Mouse (Mus musculus) G1E (cell line): ENCODE data around the gene Ear1. TPM values are rescaled to one million over a fixed set of nuclear protein-coding genes. Genes with fewer than 3 reads are reported as not detected.
"Not testable (repeated sequence)": the region's sequence is repeated elsewhere in the genome, so short reads cannot be mapped to it uniquely, and the experiment has no call there.

Experiments used
- ATAC-seq: 2 replicates; pipeline ENCODE4 v1.8.0; 2016; ENCODE audit warnings: mild to moderate bottlenecking; ENCODE audit not compliant: insufficient number of reproducible peaks, poor library complexity, low FRiP score, severe bottlenecking; ENCODE audit errors: extremely low read depth
- DNase-seq: peaks from one replicate; pipeline ENCODE4 v3.0.0; 2012; ENCODE audit warnings: low spot score
- H3K27me3 ChIP-seq: 2 replicates; pipeline ENCODE4 v1.6.1; 2012; ENCODE audit warnings: mild to moderate bottlenecking, low read length, inconsistent platforms; ENCODE audit not compliant: insufficient read depth
- H3K36me3 ChIP-seq: replicated peaks from 2 replicates; pipeline ENCODE3; 2012; ENCODE audit warnings: mild to moderate bottlenecking, inconsistent platforms
- H3K4me1 ChIP-seq: 2 replicates; pipeline ENCODE4 v1.6.1; 2012; ENCODE audit warnings: low read depth, low read length, inconsistent platforms, mixed read lengths; ENCODE audit not compliant: insufficient read depth
- H3K4me3 ChIP-seq: 2 replicates; pipeline ENCODE4 v1.5.1; 2012; ENCODE audit warnings: low read depth, mild to moderate bottlenecking, inconsistent platforms, low read length, moderate library complexity, mixed read lengths
- H3K9me3 ChIP-seq: replicated peaks from 2 replicates; pipeline ENCODE4 v1.6.1; 2012; ENCODE audit warnings: inconsistent platforms
- CTCF ChIP-seq: IDR thresholded peaks from 2 replicates; pipeline ENCODE4 v1.5.1; 2012; ENCODE audit warnings: low read depth, low read length, inconsistent platforms, mixed read lengths
- GATA1 ChIP-seq: IDR thresholded peaks from 2 replicates; pipeline ENCODE4 v1.6.1; 2012; ENCODE audit warnings: borderline replicate concordance, low read length, inconsistent platforms, mixed read lengths
- GATA2 ChIP-seq: IDR thresholded peaks from 2 replicates; pipeline ENCODE4 v1.6.1; 2012; ENCODE audit warnings: low read depth, low read length, inconsistent platforms, borderline replicate concordance
- POLR2AphosphoS5 ChIP-seq: IDR thresholded peaks from 2 replicates; pipeline ENCODE4 v1.6.1; 2012; ENCODE audit warnings: low read depth, low read length, inconsistent platforms; ENCODE audit not compliant: insufficient replicate concordance
- TAL1 ChIP-seq: conservative IDR thresholded peaks from 2 replicates; pipeline ENCODE4 v1.6.1; 2012; ENCODE audit warnings: low read depth, low read length, inconsistent platforms, mixed read lengths
- polyA plus RNA-seq: library from polyadenylated mRNA; stranded (reverse); fragments of >175 nt; gene quantifications from 2 replicates; pipeline ENCODE4 v1.2.3, GENCODE M21; 2012
- total RNA-seq, 2 experiments: library from RNA; stranded (forward) in 1 of 2; stranded (reverse) in 1 of 2; fragments of 200-1000 nt in 1 of 2; fragments of >200 nt in 1 of 2; fragmentation: Nextera tagmentation in 1 of 2; gene quantifications; 2 replicates each; pipeline ENCODE4 v1.2.3; 2014 to 2017

Gene Ear1
- total and polyA plus RNA-seq, 3 experiments, result 0.44 TPM; not detected in 2

DNA sequence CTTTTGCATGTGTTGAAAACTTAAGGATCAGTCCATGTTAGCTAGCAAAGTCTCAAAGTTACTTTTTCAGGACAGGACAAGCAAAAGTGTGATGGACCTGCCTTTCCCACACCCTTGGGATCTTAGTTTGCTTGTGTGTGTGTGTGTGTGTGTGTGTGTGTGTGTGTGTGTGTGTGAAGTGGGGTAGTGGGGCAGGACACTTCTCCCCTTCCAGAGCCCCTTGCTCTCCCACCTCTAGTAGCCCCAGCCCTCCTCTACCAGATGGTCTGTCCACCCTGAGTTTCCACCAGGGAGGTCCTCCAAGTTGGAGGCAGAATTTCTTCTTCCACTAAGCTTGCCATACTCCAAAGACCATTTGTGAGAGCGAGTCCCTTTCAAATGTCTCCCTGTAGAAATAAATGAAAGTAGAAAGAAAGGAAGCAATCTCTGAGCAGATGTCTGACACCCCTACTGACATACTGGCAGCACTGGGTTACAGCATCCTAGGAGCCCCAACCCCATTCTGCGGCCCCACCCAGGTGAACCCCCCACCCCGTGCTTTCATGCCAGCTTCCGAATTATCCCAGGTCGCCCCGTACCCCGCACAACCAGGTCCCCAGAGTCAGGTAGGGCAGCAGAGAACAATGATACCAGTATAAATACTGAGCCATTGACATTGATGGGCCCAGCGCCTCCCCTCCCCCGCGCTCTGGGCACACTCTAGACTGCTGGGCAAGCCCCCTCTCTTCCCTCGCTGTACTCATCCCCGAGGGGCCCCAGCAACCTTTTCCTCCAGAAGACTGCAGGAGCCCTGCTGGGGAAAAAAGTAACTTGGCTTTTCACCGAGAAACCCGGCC is 79.0 kb downstream of the Ear1 start:
- H3K4me3 ChIP-seq, result no peak overlapping the region
- TF ChIP-seq GATA1, result no peak
- TF ChIP-seq TAL1, result no peak
- no peak for TF ChIP-seq POLR2AphosphoS5
- no peak for TF ChIP-seq CTCF
- TF ChIP-seq GATA2, result no peak
- H3K9me3 ChIP-seq, result peaks cover 11% of the 10 kb centered on the region
- ATAC-seq (no peak), DNase-seq (no peak)
- no peaks in the 10 kb centered on the region for H3K4me1 ChIP-seq
- no peaks in the 10 kb centered on the region for H3K36me3 ChIP-seq
- no peaks in the 10 kb centered on the region for H3K27me3 ChIP-seq

DNA sequence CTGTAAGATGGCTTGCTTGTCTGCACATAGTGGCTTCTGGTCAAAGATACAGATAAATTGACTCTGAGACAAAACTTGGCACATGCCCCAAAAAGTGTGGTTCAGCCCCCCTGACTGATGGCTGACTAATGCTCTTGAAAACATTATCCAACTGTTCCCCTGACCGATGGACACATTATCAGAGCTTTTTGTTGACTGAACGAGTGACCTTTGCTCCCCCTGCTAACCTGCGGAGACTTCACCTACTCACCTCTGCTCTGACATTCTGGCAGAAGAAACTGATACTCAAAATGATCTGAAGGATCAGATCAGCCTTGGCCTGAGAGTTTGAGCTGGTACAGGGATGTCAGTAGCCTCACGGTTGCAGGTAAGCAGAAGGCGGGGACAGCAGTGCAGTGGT is 81.5 kb downstream of the Ear1 start:
- H3K4me3 ChIP-seq, DNase-seq, ATAC-seq, H3K4me1 ChIP-seq, H3K27me3 ChIP-seq, H3K36me3 ChIP-seq: not testable (repeated sequence)
- H3K9me3 ChIP-seq, result peaks cover 11% of the 10 kb centered on the region

DNA sequence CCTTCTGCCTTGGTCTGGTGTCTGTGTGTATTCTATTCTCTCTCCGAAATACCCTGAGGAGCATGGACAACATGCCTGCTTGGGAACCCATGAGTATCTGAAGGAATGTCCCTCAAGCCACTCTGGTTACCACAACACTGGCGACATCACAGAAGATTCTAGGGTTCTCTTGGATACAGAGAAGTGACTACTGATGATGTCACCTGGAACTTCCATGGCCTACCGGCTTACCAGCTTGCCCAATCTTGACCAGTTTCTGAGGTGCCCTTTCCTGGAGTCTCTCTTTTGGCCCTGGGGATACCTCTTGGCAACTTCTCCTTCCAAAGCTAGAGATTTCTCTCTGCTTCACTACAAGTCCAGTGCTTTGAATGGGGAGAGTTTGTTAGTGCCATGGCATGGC is 90.7 kb downstream of the Ear1 start, which contains the start of gene Gm8180:
Gm8180 (minus strand) TSS at position 101 of the 400 bp plus-strand sequence.
- DNase-seq, ATAC-seq, H3K9me3 ChIP-seq, H3K36me3 ChIP-seq, H3K4me3 ChIP-seq, H3K27me3 ChIP-seq, H3K4me1 ChIP-seq: not testable (repeated sequence)

Other genes starting within 250 kb of the Ear1 start
- not detected in 2 replicates for gene Gm8165, start 198.3 kb downstream of the Ear1 start, total RNA-seq (2014; fragmentation: Nextera tagmentation)
- gene Gm8165, start 198.3 kb downstream of the Ear1 start, total RNA-seq (2017), result not detected in 2 replicates
- not detected in 2 replicates for gene Gm8165, start 198.3 kb downstream of the Ear1 start, polyA plus RNA-seq
- 1.6 and 3.4 TPM in 2 replicates for gene Gm7324, start 177.7 kb downstream of the Ear1 start, total RNA-seq (2014; fragmentation: Nextera tagmentation)
- gene Gm7324, start 177.7 kb downstream of the Ear1 start, total RNA-seq (2017), result 6.0 and 12.6 TPM in 2 replicates
- 0.18 and 0.60 TPM in 2 replicates for gene Gm7324, start 177.7 kb downstream of the Ear1 start, polyA plus RNA-seq
- not detected in 2 replicates for gene Gm16506, start 148.0 kb downstream of the Ear1 start, total RNA-seq (2014; fragmentation: Nextera tagmentation)
- gene Gm16506, start 148.0 kb downstream of the Ear1 start, total RNA-seq (2017), result 0.11 TPM in 1 of 2 replicates, not detected in the other
- gene Gm16506, start 148.0 kb downstream of the Ear1 start, polyA plus RNA-seq, result not detected in 2 replicates
- gene Gm6526, start 127.7 kb downstream of the Ear1 start, total RNA-seq (2014; fragmentation: Nextera tagmentation), result 0.60 and 2.7 TPM in 2 replicates
- 0.35 and 0.66 TPM in 2 replicates for gene Gm6526, start 127.7 kb downstream of the Ear1 start, total RNA-seq (2017)
- not detected in 2 replicates for gene Gm6526, start 127.7 kb downstream of the Ear1 start, polyA plus RNA-seq
- gene Gm8180, start 90.8 kb downstream of the Ear1 start, total RNA-seq (2014; fragmentation: Nextera tagmentation), result not detected in 2 replicates
- gene Gm8180, start 90.8 kb downstream of the Ear1 start, total RNA-seq (2017), result not detected in 2 replicates
- not detected in 2 replicates for gene Gm8180, start 90.8 kb downstream of the Ear1 start, polyA plus RNA-seq
- gene Ear10, start 48.0 kb upstream of the Ear1 start, total RNA-seq (2014; fragmentation: Nextera tagmentation), result not detected in 2 replicates
- not detected in 2 replicates for gene Ear10, start 48.0 kb upstream of the Ear1 start, total RNA-seq (2017)
- not detected in 2 replicates for gene Ear10, start 48.0 kb upstream of the Ear1 start, polyA plus RNA-seq
- not detected in 2 replicates for gene Gm8113, start 49.9 kb upstream of the Ear1 start, total RNA-seq (2014; fragmentation: Nextera tagmentation)
- gene Gm8113, start 49.9 kb upstream of the Ear1 start, total RNA-seq (2017), result 0.05 and 0.06 TPM in 2 replicates
- not detected in 2 replicates for gene Gm8113, start 49.9 kb upstream of the Ear1 start, polyA plus RNA-seq
- not detected in 2 replicates for gene Ang5, start 81.6 kb upstream of the Ear1 start, total RNA-seq (2014; fragmentation: Nextera tagmentation)
- gene Ang5, start 81.6 kb upstream of the Ear1 start, total RNA-seq (2017), result 0.41 TPM in 1 of 2 replicates, not detected in the other
- gene Ang5, start 81.6 kb upstream of the Ear1 start, polyA plus RNA-seq, result not detected in 2 replicates
- not detected in 2 replicates for gene Ang6, start 126.8 kb upstream of the Ear1 start, total RNA-seq (2014; fragmentation: Nextera tagmentation)
- 0.55 TPM in 1 of 2 replicates, not detected in the other for gene Ang6, start 126.8 kb upstream of the Ear1 start, total RNA-seq (2017)
- gene Ang6, start 126.8 kb upstream of the Ear1 start, polyA plus RNA-seq, result not detected in 2 replicates
- gene Ear2, start 227.1 kb upstream of the Ear1 start, total RNA-seq (2014; fragmentation: Nextera tagmentation), result not detected in 2 replicates
- 0.35 TPM in 1 of 2 replicates, not detected in the other for gene Ear2, start 227.1 kb upstream of the Ear1 start, total RNA-seq (2017)
- not detected in 2 replicates for gene Ear2, start 227.1 kb upstream of the Ear1 start, polyA plus RNA-seq
- gene Gm3327, start 248.3 kb upstream of the Ear1 start, total RNA-seq (2014; fragmentation: Nextera tagmentation), result not detected in 2 replicates
- gene Gm3327, start 248.3 kb upstream of the Ear1 start, total RNA-seq (2017), result 0.16 TPM in 1 of 2 replicates, not detected in the other
- not detected in 2 replicates for gene Gm3327, start 248.3 kb upstream of the Ear1 start, polyA plus RNA-seq